Mouse (Mus musculus) forebrain, postnatal 0 days (tissue): Measurements from ENCODE around the gene Mrpl28. TPM values are rescaled to one million over a fixed set of nuclear protein-coding genes. Genes with fewer than 3 reads are reported as not detected.
"Not testable (repeated sequence)": the region's sequence is repeated elsewhere in the genome, so short reads cannot be mapped to it uniquely, and the experiment has no call there.

Source experiments
- ATAC-seq: fragments of 200-750 bp; cut with Nextera tagmentation; 2 replicates; pipeline ENCODE4 v1.8.0; 2017; ENCODE audit warnings: mild to moderate bottlenecking, moderate library complexity
- DNase-seq: peaks from one replicate; pipeline ENCODE4 v3.0.0-alpha.2; 2015
- H3K27ac ChIP-seq: fragments of 300-500 bp; sonication (generic); 2 replicates; pipeline ENCODE4 v1.5.1; 2014; ENCODE audit warnings: low read depth, mild to moderate bottlenecking, antibody characterized with exemption, low read length, moderate library complexity, mixed read lengths
- H3K27me3 ChIP-seq: fragments of 300-500 bp; sonication (generic); 2 replicates; pipeline ENCODE4 v1.6.1; 2014; ENCODE audit warnings: mild to moderate bottlenecking, low read length, mixed read lengths; ENCODE audit not compliant: insufficient read depth
- H3K36me3 ChIP-seq: fragments of 300-500 bp; sonication (generic); 2 replicates; pipeline ENCODE4 v1.6.1; 2014; ENCODE audit warnings: mild to moderate bottlenecking, moderate library complexity; ENCODE audit not compliant: insufficient read depth
- H3K4me1 ChIP-seq: fragments of 300-500 bp; sonication (generic); 2 replicates; pipeline ENCODE4 v1.6.1; 2014; ENCODE audit warnings: antibody characterized with exemption; ENCODE audit not compliant: insufficient read depth
- H3K4me2 ChIP-seq: fragments of 300-500 bp; sonication (generic); 2 replicates; pipeline ENCODE4 v1.6.1; 2014; ENCODE audit warnings: low read depth, mild to moderate bottlenecking, moderate library complexity
- H3K4me3 ChIP-seq: fragments of 300-500 bp; sonication (generic); 2 replicates; pipeline ENCODE4 v1.5.1; 2014; ENCODE audit warnings: low read depth, low read length, mixed read lengths
- H3K9ac ChIP-seq: fragments of 300-500 bp; sonication (generic); 2 replicates; pipeline ENCODE4 v1.6.1; 2014; ENCODE audit warnings: mild to moderate bottlenecking
- H3K9me3 ChIP-seq: fragments of 300-500 bp; sonication (generic); 2 replicates; pipeline ENCODE4 v1.6.1; 2016; ENCODE audit warnings: low read length
- CTCF ChIP-seq: sonication (generic); IDR thresholded peaks from 2 replicates; pipeline ENCODE4 v1.5.1; 2016; ENCODE audit warnings: antibody characterized with exemption, control low read depth, low read depth
- WGBS: fragments of 180-500 bp; shearing (Covaris S2); extraction: QIAGEN DNeasy Blood & Tissue Kit; methylation state at CpG from one replicate; pipeline ENCODE4 v1.1.7; 2014; 5-methylcytosine and 5-hydroxymethylcytosine counted together
- polyA plus RNA-seq: library from polyadenylated mRNA; unstranded; fragments of >200 nt; fragmentation: Nextera tagmentation; extraction: Ambion mirVana; gene quantifications from 2 replicates; pipeline ENCODE4 v1.2.1, GENCODE M21; 2015
- total RNA-seq: library from RNA; depleted of rRNA; stranded (reverse); fragments of >200 nt; gene quantifications from 2 replicates; pipeline ENCODE4 v1.2.3, GENCODE M21; 2014; rRNA removed

The Mrpl28 gene
- total and polyA plus RNA-seq, 2 experiments from 2014 or later = 116 to 182 TPM

DNA sequence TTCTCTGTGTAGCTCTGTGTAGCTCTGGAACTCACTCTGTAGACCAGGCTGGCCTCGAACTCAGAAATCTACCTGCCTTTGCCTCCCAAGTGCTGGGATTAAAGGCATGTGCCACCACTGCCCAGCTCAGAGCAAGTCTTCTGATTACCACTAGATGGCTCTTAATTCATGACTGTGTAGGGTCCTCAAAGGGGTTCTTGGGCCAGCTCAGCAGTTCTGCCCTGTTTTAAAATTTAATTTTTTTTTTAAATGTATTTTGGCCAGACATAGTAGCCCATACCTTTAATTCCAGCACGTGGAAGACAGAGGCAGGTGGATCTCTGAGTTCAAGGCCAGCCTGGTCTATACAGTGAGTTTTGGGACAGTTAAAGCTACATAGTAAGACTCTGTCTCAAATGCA lies 51.9 kb downstream of the Mrpl28 start:
- TF ChIP-seq CTCF = 0 out of 2 replicates have a peak, but pooled peaks have one; percentile 17
- not testable (repeated sequence) for DNase-seq, H3K4me2 ChIP-seq, ATAC-seq, H3K27me3 ChIP-seq, H3K4me3 ChIP-seq, H3K4me1 ChIP-seq, H3K9me3 ChIP-seq, H3K9ac ChIP-seq, H3K27ac ChIP-seq
- peaks cover 14% of the 10 kb centered on the region for H3K36me3 ChIP-seq
- WGBS = 88% methylated on average over 2 of the region's 2 CpGs

Other genes with a start within 250 kb of the Mrpl28 start
- 37.0 and 41.7 TPM in 2 replicates for gene Mettl26, start 248.4 kb upstream of the Mrpl28 start, total RNA-seq
- 43.1 and 62.2 TPM in 2 replicates for gene Mettl26, start 248.4 kb upstream of the Mrpl28 start, polyA plus RNA-seq
- 0.23 and 1.5 TPM in 2 replicates for gene Wfikkn1, start 242.6 kb upstream of the Mrpl28 start, total RNA-seq
- 0.28 and 0.29 TPM in 2 replicates for gene Wfikkn1, start 242.6 kb upstream of the Mrpl28 start, polyA plus RNA-seq
- 30.9 and 31.4 TPM in 2 replicates for gene Rab40c, start 203.8 kb upstream of the Mrpl28 start, total RNA-seq
- gene Rab40c, start 203.8 kb upstream of the Mrpl28 start, polyA plus RNA-seq = 40.3 and 46.1 TPM in 2 replicates
- gene Pigq, start 178.6 kb upstream of the Mrpl28 start, total RNA-seq = 42.2 and 50.6 TPM in 2 replicates
- 58.1 and 63.7 TPM in 2 replicates for gene Pigq, start 178.6 kb upstream of the Mrpl28 start, polyA plus RNA-seq
- not detected in 2 replicates for gene Nhlrc4, start 178.5 kb upstream of the Mrpl28 start, total RNA-seq
- 0.44 TPM in 1 of 2 replicates, not detected in the other for gene Nhlrc4, start 178.5 kb upstream of the Mrpl28 start, polyA plus RNA-seq
- 0.10 TPM in 1 of 2 replicates, not detected in the other for gene A930017K11Rik, start 170.9 kb upstream of the Mrpl28 start, total RNA-seq
- 0.07 TPM in 1 of 2 replicates, not detected in the other for gene A930017K11Rik, start 170.9 kb upstream of the Mrpl28 start, polyA plus RNA-seq
- gene Capn15, start 137.7 kb upstream of the Mrpl28 start, total RNA-seq = 24.7 and 24.9 TPM in 2 replicates
- gene Capn15, start 137.7 kb upstream of the Mrpl28 start, polyA plus RNA-seq = 11.4 and 15.2 TPM in 2 replicates
- gene Rab11fip3, start 53.9 kb upstream of the Mrpl28 start, total RNA-seq = 21.5 and 30.0 TPM in 2 replicates
- 11.6 and 15.4 TPM in 2 replicates for gene Rab11fip3, start 53.9 kb upstream of the Mrpl28 start, polyA plus RNA-seq
- gene Decr2, start 33.2 kb upstream of the Mrpl28 start, total RNA-seq = 32.7 and 41.1 TPM in 2 replicates
- 29.5 and 35.3 TPM in 2 replicates for gene Decr2, start 33.2 kb upstream of the Mrpl28 start, polyA plus RNA-seq
- 9.5 and 16.0 TPM in 2 replicates for gene Nme4, start 27.9 kb upstream of the Mrpl28 start, total RNA-seq
- 11.4 and 12.9 TPM in 2 replicates for gene Nme4, start 27.9 kb upstream of the Mrpl28 start, polyA plus RNA-seq
- gene Tmem8, start 10.2 kb upstream of the Mrpl28 start, total RNA-seq = 2.8 and 4.3 TPM in 2 replicates
- gene Tmem8, start 10.2 kb upstream of the Mrpl28 start, polyA plus RNA-seq = 2.4 and 2.5 TPM in 2 replicates
- gene Axin1, start 15.2 kb downstream of the Mrpl28 start, total RNA-seq = 33.7 and 47.6 TPM in 2 replicates
- 15.1 and 15.3 TPM in 2 replicates for gene Axin1, start 15.2 kb downstream of the Mrpl28 start, polyA plus RNA-seq
- gene Pdia2, start 75.6 kb downstream of the Mrpl28 start, total RNA-seq = not detected in 2 replicates
- gene Pdia2, start 75.6 kb downstream of the Mrpl28 start, polyA plus RNA-seq = not detected in 2 replicates
- 17.1 and 28.3 TPM in 2 replicates for gene Rgs11, start 79.5 kb downstream of the Mrpl28 start, total RNA-seq
- 7.9 and 12.5 TPM in 2 replicates for gene Rgs11, start 79.5 kb downstream of the Mrpl28 start, polyA plus RNA-seq
- gene Arhgdig, start 84.3 kb downstream of the Mrpl28 start, total RNA-seq = 140 and 171 TPM in 2 replicates
- gene Arhgdig, start 84.3 kb downstream of the Mrpl28 start, polyA plus RNA-seq = 230 and 243 TPM in 2 replicates
- 18.3 and 20.1 TPM in 2 replicates for gene Fam234a, start 120.7 kb downstream of the Mrpl28 start, total RNA-seq
- 22.7 and 28.9 TPM in 2 replicates for gene Fam234a, start 120.7 kb downstream of the Mrpl28 start, polyA plus RNA-seq
- gene Luc7l, start 129.4 kb downstream of the Mrpl28 start, total RNA-seq = 101 and 120 TPM in 2 replicates
- 70.2 and 88.4 TPM in 2 replicates for gene Luc7l, start 129.4 kb downstream of the Mrpl28 start, polyA plus RNA-seq